Comparison of ENCODE assay signal across 29 mouse cellular contexts in genomic region chr3:51840095-51840805, GRCm38 (mm10).
DNase-seq lines count a peak whose midpoint lies in the region; ATAC-seq lines count a peak whose summit lies in the region.
"Had no signal": no experiment of that assay in that cellular context is flagged by ENCODE, and none has a peak within 500 bp of the region (broad histone marks: within the 10 kb centered on the region; RNA-seq: fewer than 3 reads in every experiment).

No protein-coding gene starts in this region.

- no peak for ATAC-seq in stomach, embryonic 16.5 days (ENCODE audit: insufficient read depth, low FRiP score)
- no peak for ATAC-seq in hindbrain, embryonic 14.5 days (ENCODE audit: low FRiP score)
- ATAC-seq in hindbrain, embryonic 12.5 days (ENCODE audit: low FRiP score): no peak
- ATAC-seq: CD4-positive, CD25-positive, alpha-beta regulatory T cell, adult 4 months; liver, embryonic 12.5 days had no signal

- H3K9me3 ChIP-seq in stomach, embryonic 16.5 days (replicated peaks; ENCODE audit: control insufficient read depth, low read length): no peaks in the 10 kb centered on the region
- H3K9me3 ChIP-seq in hindbrain, embryonic 14.5 days (ENCODE audit: control insufficient read depth, low read length): no peaks in the 10 kb centered on the region
- no peaks in the 10 kb centered on the region for H3K9me3 ChIP-seq in hindbrain, embryonic 12.5 days (replicated peaks)
- H3K9me3 ChIP-seq: embryonic facial prominence, embryonic 13.5 days; hindbrain, embryonic 10.5 days; intestine, embryonic 15.5 days; liver, embryonic 12.5 days; midbrain, embryonic 15.5 days; neural tube, embryonic 15.5 days had no signal

- WGBS in stomach, embryonic 16.5 days: 85% methylated on average over 13 of the region's 13 CpGs
- WGBS in hindbrain, embryonic 14.5 days: 90% methylated on average over 13 of the region's 13 CpGs
- WGBS in hindbrain, embryonic 12.5 days: 84% methylated on average over 13 of the region's 13 CpGs

- no peak overlapping the region for H3K9ac ChIP-seq in stomach, embryonic 16.5 days (ENCODE audit: low read length)
- no peak overlapping the region for H3K9ac ChIP-seq in hindbrain, embryonic 14.5 days
- H3K9ac ChIP-seq in hindbrain, embryonic 12.5 days: no peak overlapping the region
- H3K9ac ChIP-seq: embryonic facial prominence, embryonic 13.5 days; forebrain, postnatal 0 days; intestine, embryonic 15.5 days; liver, embryonic 12.5 days; midbrain, embryonic 15.5 days; neural tube, embryonic 15.5 days had no signal

- H3K27ac ChIP-seq in stomach, embryonic 16.5 days (ENCODE audit: low read length): peak overlapping the region; percentile 64
- no peak overlapping the region for H3K27ac ChIP-seq in hindbrain, embryonic 14.5 days
- H3K27ac ChIP-seq in hindbrain, embryonic 12.5 days: no peak overlapping the region
- H3K27ac ChIP-seq: embryonic facial prominence, embryonic 13.5 days; hindbrain, embryonic 10.5 days; hindbrain, postnatal 0 days; intestine, embryonic 15.5 days; layer of hippocampus, adult 2 months; liver, embryonic 12.5 days; macrophage; midbrain, embryonic 15.5 days; neural tube, embryonic 15.5 days had no signal

- peak; percentile 6 to 9 for DNase-seq in heart, adult 9 months (ENCODE audit: low spot score in 2 of 2)
- no peak for DNase-seq in heart, postnatal 25 days (ENCODE audit: low spot score)
- DNase-seq in lung, postnatal 36 days: peak; percentile 20
- DNase-seq in lung, postnatal 10 days: no peak
- peak; percentile 49 for DNase-seq in gastrocnemius, postnatal 14 days
- no peak for DNase-seq in hindbrain, embryonic 14.5 days (ENCODE audit: low spot score)
- DNase-seq: adrenal gland, postnatal 36 days; cerebellum, adult 18-20 months; cerebellum, postnatal 10 days; forebrain, postnatal 0 days; kidney, adult 2 months; kidney, postnatal 36 days; left cerebral cortex, postnatal 4 days; retina, postnatal 1 day; right cerebral cortex, postnatal 14 days; thymus, adult 2 months; thymus, postnatal 4 days had no signal

- peaks cover 7% of the 10 kb centered on the region; the same call in 1 of the 2 replicates for H3K4me1 ChIP-seq in stomach, embryonic 16.5 days (ENCODE audit: control insufficient read depth, insufficient read depth, low read length)
- H3K4me1 ChIP-seq in hindbrain, embryonic 14.5 days (replicated peaks; ENCODE audit: control insufficient read depth, insufficient read depth, low read length): peaks cover 16% of the 10 kb centered on the region; the same call in 1 of the 2 replicates
- peaks cover 11% of the 10 kb centered on the region for H3K4me1 ChIP-seq in hindbrain, embryonic 12.5 days

- intact Hi-C loops in heart, postnatal 25 days (cut with DNase I): loop anchor here (5.0 kb wide), 1 partner anchor 52 kb away; no protein-coding TSS in a partner anchor
- intact Hi-C loops in gastrocnemius, postnatal 14 days (cut with DNase I; ENCODE audit: low total_unique reads): no loop called here

- no peaks in the 10 kb centered on the region for H3K36me3 ChIP-seq in stomach, embryonic 16.5 days (ENCODE audit: control insufficient read depth, insufficient read depth, low read length)
- H3K36me3 ChIP-seq in hindbrain, embryonic 14.5 days (replicated peaks; ENCODE audit: control insufficient read depth, insufficient read depth): no peaks in the 10 kb centered on the region
- H3K36me3 ChIP-seq in hindbrain, embryonic 12.5 days: no peaks in the 10 kb centered on the region
- H3K36me3 ChIP-seq: embryonic facial prominence, embryonic 13.5 days; hindbrain, embryonic 10.5 days; intestine, embryonic 15.5 days; liver, embryonic 12.5 days; midbrain, embryonic 15.5 days; neural tube, embryonic 15.5 days had no signal

- no peak overlapping the region for H3K4me3 ChIP-seq in stomach, embryonic 16.5 days (replicated peaks; ENCODE audit: low read length)
- H3K4me3 ChIP-seq in hindbrain, embryonic 14.5 days (replicated peaks; ENCODE audit: low read length): no peak overlapping the region
- H3K4me3 ChIP-seq in hindbrain, embryonic 12.5 days: no peak overlapping the region
- H3K4me3 ChIP-seq: embryonic facial prominence, embryonic 13.5 days; hindbrain, embryonic 10.5 days; intestine, embryonic 15.5 days; layer of hippocampus, adult 2 months; liver, embryonic 12.5 days; midbrain, embryonic 15.5 days; neural tube, embryonic 15.5 days had no signal

- no peaks in the 10 kb centered on the region for H3K27me3 ChIP-seq in stomach, embryonic 16.5 days (ENCODE audit: control insufficient read depth, insufficient read depth, low read length)
- no peaks in the 10 kb centered on the region for H3K27me3 ChIP-seq in hindbrain, embryonic 14.5 days (ENCODE audit: control insufficient read depth, insufficient read depth, low read length)
- H3K27me3 ChIP-seq in hindbrain, embryonic 12.5 days: no peaks in the 10 kb centered on the region
- H3K27me3 ChIP-seq: embryonic facial prominence, embryonic 13.5 days; intestine, embryonic 15.5 days; liver, embryonic 12.5 days; midbrain, embryonic 15.5 days; neural tube, embryonic 15.5 days had no signal

- H3K4me2 ChIP-seq in stomach, embryonic 16.5 days (ENCODE audit: low read depth, low read length): no peak overlapping the region
- H3K4me2 ChIP-seq in hindbrain, embryonic 14.5 days (replicated peaks): no peak overlapping the region
- no peak overlapping the region for H3K4me2 ChIP-seq in hindbrain, embryonic 12.5 days (replicated peaks)
- H3K4me2 ChIP-seq: embryonic facial prominence, embryonic 13.5 days; intestine, embryonic 15.5 days; liver, embryonic 12.5 days; midbrain, embryonic 15.5 days; neural tube, embryonic 15.5 days had no signal

Comparison
In these comparisons a context has a peak if more than half of its experiments do, and no peak if none do; other contexts are left out.
1. DNase-seq: peak in heart, adult 9 months (2 of 2), lung, postnatal 36 days (single experiment) and gastrocnemius, postnatal 14 days (single experiment); none in heart, postnatal 25 days (single experiment), lung, postnatal 10 days (single experiment) and hindbrain, embryonic 14.5 days (single experiment).